Mouse (Mus musculus): Measurements from ENCODE around the gene Sparc. TPM values are rescaled to one million over a fixed set of nuclear protein-coding genes. Genes with fewer than 3 reads are reported as not detected.
A peak's percentile ranks its signal among the peaks of the same experiment; 100 is the strongest.

The Sparc gene
- total and polyA plus RNA-seq, 2 experiments from 2014 or later = 356 to 794 TPM

- Histone ChIP-seq H3K4me3 (ENCODE audit: low read length) (no peak overlapping the region), H3K36me3 (ENCODE audit: insufficient read depth, low read length) (no peaks in the 10 kb centered on the region), H3K9ac (replicated peaks; ENCODE audit: low read length) (no peak overlapping the region), H3K9me3 (ENCODE audit: low read length) (no peaks in the 10 kb centered on the region), H3K27ac (no peak overlapping the region), H3K27me3 (ENCODE audit: insufficient read depth, low read length) (no peaks in the 10 kb centered on the region), H3K4me2 (ENCODE audit: low read depth, low read length) (no peak overlapping the region), H3K4me1 (ENCODE audit: insufficient read depth, low read length) (no peaks in the 10 kb centered on the region)
- peak; percentile 50; the same call in 1 of the 2 replicates for ATAC-seq
- peak; percentile 96 for DNase-seq (ENCODE audit: low spot score)
- WGBS = 3% methylated on average over 1 of the region's 1 CpGs
- TF ChIP-seq CTCF (IDR thresholded peaks at IDR 0.05; ENCODE audit: low read depth) = peak; percentile 84
Measured at GRCm38 (mm10) chr11:55444772-55445171, 21.8 kb upstream of the Sparc start.

- Histone ChIP-seq H3K4me2 (ENCODE audit: low read depth, low read length) (no peak overlapping the region), H3K27ac (no peak overlapping the region), H3K9ac (replicated peaks; ENCODE audit: low read length) (no peak overlapping the region), H3K4me3 (ENCODE audit: low read length) (no peak overlapping the region), H3K9me3 (ENCODE audit: low read length) (no peaks in the 10 kb centered on the region), H3K27me3 (ENCODE audit: insufficient read depth, low read length) (no peaks in the 10 kb centered on the region), H3K36me3 (ENCODE audit: insufficient read depth, low read length) (no peaks in the 10 kb centered on the region), H3K4me1 (ENCODE audit: insufficient read depth, low read length) (no peaks in the 10 kb centered on the region)
- ATAC-seq (no peak), DNase-seq (ENCODE audit: low spot score) (no peak)
- WGBS = 70% methylated on average over 5 of the region's 5 CpGs
- no peak for TF ChIP-seq CTCF (IDR thresholded peaks at IDR 0.05; ENCODE audit: low read depth)
Measured at GRCm38 (mm10) chr11:55439718-55440117, 16.7 kb upstream of the Sparc start.

- peak; percentile 70; the same call in 1 of the 2 replicates for ATAC-seq
- Histone ChIP-seq H3K9ac (replicated peaks; ENCODE audit: low read length) (no peak overlapping the region), H3K36me3 (ENCODE audit: insufficient read depth, low read length) (no peaks in the 10 kb centered on the region), H3K4me1 (ENCODE audit: insufficient read depth, low read length) (no peaks in the 10 kb centered on the region), H3K27me3 (ENCODE audit: insufficient read depth, low read length) (no peaks in the 10 kb centered on the region), H3K4me3 (ENCODE audit: low read length) (no peak overlapping the region), H3K9me3 (ENCODE audit: low read length) (no peaks in the 10 kb centered on the region), H3K4me2 (ENCODE audit: low read depth, low read length) (no peak overlapping the region), H3K27ac (peak overlapping the region; percentile 36; the same call in 1 of the 2 replicates)
- DNase-seq (ENCODE audit: low spot score) = peak; percentile 69
- 14% methylated on average over 4 of the region's 4 CpGs for WGBS
- TF ChIP-seq CTCF (IDR thresholded peaks at IDR 0.05; ENCODE audit: low read depth) = no peak
Measured at GRCm38 (mm10) chr11:55438031-55438430, 15.0 kb upstream of the Sparc start.

- TF ChIP-seq CTCF (IDR thresholded peaks at IDR 0.05; ENCODE audit: low read depth) = no peak
- Histone ChIP-seq H3K9ac (replicated peaks; ENCODE audit: low read length) (no peak overlapping the region), H3K36me3 (ENCODE audit: insufficient read depth, low read length) (no peaks in the 10 kb centered on the region), H3K4me1 (ENCODE audit: insufficient read depth, low read length) (no peaks in the 10 kb centered on the region), H3K27ac (no peak overlapping the region), H3K4me3 (ENCODE audit: low read length) (no peak overlapping the region), H3K4me2 (ENCODE audit: low read depth, low read length) (no peak overlapping the region), H3K9me3 (ENCODE audit: low read length) (no peaks in the 10 kb centered on the region), H3K27me3 (ENCODE audit: insufficient read depth, low read length) (no peaks in the 10 kb centered on the region)
- WGBS = 87% methylated on average over 6 of the region's 6 CpGs
- ATAC-seq (no peak), DNase-seq (ENCODE audit: low spot score) (no peak)
Measured at GRCm38 (mm10) chr11:55436089-55436488, 13.1 kb upstream of the Sparc start.

- Histone ChIP-seq H3K27me3 (ENCODE audit: insufficient read depth, low read length) (no peaks in the 10 kb centered on the region), H3K36me3 (ENCODE audit: insufficient read depth, low read length) (no peaks in the 10 kb centered on the region), H3K4me3 (ENCODE audit: low read length) (no peak overlapping the region), H3K27ac (no peak overlapping the region), H3K4me1 (ENCODE audit: insufficient read depth, low read length) (0 out of 2 replicates have a peak, but pooled peaks cover 5% of the 10 kb centered on the region), H3K9ac (replicated peaks; ENCODE audit: low read length) (no peak overlapping the region), H3K4me2 (ENCODE audit: low read depth, low read length) (no peak overlapping the region), H3K9me3 (ENCODE audit: low read length) (no peaks in the 10 kb centered on the region)
- no peak for TF ChIP-seq CTCF (IDR thresholded peaks at IDR 0.05; ENCODE audit: low read depth)
- DNase-seq (ENCODE audit: low spot score) (no peak), ATAC-seq (no peak)
- WGBS = 51% methylated on average over 3 of the region's 3 CpGs
Measured at GRCm38 (mm10) chr11:55432981-55433380, 10.0 kb upstream of the Sparc start.

- Histone ChIP-seq H3K27me3 (ENCODE audit: insufficient read depth, low read length) (no peaks in the 10 kb centered on the region), H3K4me3 (ENCODE audit: low read length) (no peak overlapping the region), H3K36me3 (ENCODE audit: insufficient read depth, low read length) (no peaks in the 10 kb centered on the region), H3K4me1 (ENCODE audit: insufficient read depth, low read length) (0 out of 2 replicates have a peak, but pooled peaks cover 5% of the 10 kb centered on the region), H3K27ac (no peak overlapping the region), H3K4me2 (ENCODE audit: low read depth, low read length) (no peak overlapping the region), H3K9ac (replicated peaks; ENCODE audit: low read length) (no peak overlapping the region), H3K9me3 (ENCODE audit: low read length) (no peaks in the 10 kb centered on the region)
- no peak for TF ChIP-seq CTCF (IDR thresholded peaks at IDR 0.05; ENCODE audit: low read depth)
- WGBS = 95% methylated on average over 2 of the region's 2 CpGs
- no peak for ATAC-seq
- DNase-seq (ENCODE audit: low spot score) = no peak
Measured at GRCm38 (mm10) chr11:55429973-55430372, 7.0 kb upstream of the Sparc start.

- WGBS = 27% methylated on average over 16 of the region's 16 CpGs
Measured at GRCm38 (mm10) chr11:55428186-55429012, 5.4 kb upstream of the Sparc start.

More at GRCm38 (mm10) chr11:55428186-55429012, 5.4 kb upstream of the Sparc start:
- DNase-seq (ENCODE audit: low spot score) = peak; percentile 91
- Histone ChIP-seq H3K4me2 (ENCODE audit: low read depth, low read length) (0 out of 2 replicates have a peak overlapping the region, but pooled peaks have one; percentile 13), H3K9ac (replicated peaks; ENCODE audit: low read length) (no peak overlapping the region), H3K27ac (peak overlapping the region; percentile 74), H3K9me3 (ENCODE audit: low read length) (no peaks in the 10 kb centered on the region), H3K4me1 (ENCODE audit: insufficient read depth, low read length) (peaks cover 12% of the 10 kb centered on the region; the same call in 1 of the 2 replicates), H3K27me3 (ENCODE audit: insufficient read depth, low read length) (no peaks in the 10 kb centered on the region), H3K36me3 (ENCODE audit: insufficient read depth, low read length) (no peaks in the 10 kb centered on the region), H3K4me3 (ENCODE audit: low read length) (no peak overlapping the region)
- ATAC-seq = peak; percentile 89
- no peak for TF ChIP-seq CTCF (IDR thresholded peaks at IDR 0.05; ENCODE audit: low read depth)
